Comparison of ENCODE assay signal across 7 mouse cellular contexts in genomic region chr7:24904070-24904483, GRCm38 (mm10). TPM values are rescaled to one million over a fixed set of nuclear protein-coding genes. Genes with fewer than 3 reads are reported as not detected.
A peak's percentile ranks its signal among the peaks of the same experiment; 100 is the strongest.
DNase-seq lines count a peak whose midpoint lies in the region; ATAC-seq lines count a peak whose summit lies in the region.

No protein-coding gene starts in this region.

- H3K9me3 ChIP-seq in embryonic facial prominence, embryonic 11.5 days (replicated peaks; ENCODE audit: control insufficient read depth, low read length) = no peaks in the 10 kb centered on the region
- no peaks in the 10 kb centered on the region for H3K9me3 ChIP-seq in limb, embryonic 10.5 days (replicated peaks)
- no peaks in the 10 kb centered on the region for H3K9me3 ChIP-seq in midbrain, embryonic 13.5 days

- H3K27me3 ChIP-seq in embryonic facial prominence, embryonic 11.5 days (ENCODE audit: control insufficient read depth, insufficient read depth, low read length) = no peaks in the 10 kb centered on the region
- H3K27me3 ChIP-seq in limb, embryonic 10.5 days (ENCODE audit: low read depth, poor library complexity, severe bottlenecking) = no peaks in the 10 kb centered on the region
- H3K27me3 ChIP-seq in midbrain, embryonic 13.5 days = no peaks in the 10 kb centered on the region

- DNase-seq in adrenal gland, postnatal 14 days = peak; percentile 99
- DNase-seq in embryonic facial prominence, embryonic 11.5 days (ENCODE audit: low spot score) = peak; percentile 98
- DNase-seq in kidney, adult 11 months = peak; percentile 99
- DNase-seq in limb, embryonic 10.5 days (ENCODE audit: low spot score) = peak; percentile 95
- peak; percentile 93 for DNase-seq in spleen, adult 12 weeks (ENCODE audit: low spot score)

- H3K9ac ChIP-seq in embryonic facial prominence, embryonic 11.5 days (replicated peaks; ENCODE audit: low read length) = peak overlapping the region; percentile 73
- peak overlapping the region; percentile 75 for H3K9ac ChIP-seq in midbrain, embryonic 13.5 days (replicated peaks)

- peaks cover 7% of the 10 kb centered on the region; the same call in 1 of the 2 replicates for H3K4me1 ChIP-seq in embryonic facial prominence, embryonic 11.5 days (ENCODE audit: control insufficient read depth, insufficient read depth, low read length)
- H3K4me1 ChIP-seq in limb, embryonic 10.5 days = peaks cover 56% of the 10 kb centered on the region
- H3K4me1 ChIP-seq in midbrain, embryonic 13.5 days (replicated peaks) = peaks cover 42% of the 10 kb centered on the region

- peak overlapping the region; percentile 68 for H3K4me2 ChIP-seq in embryonic facial prominence, embryonic 11.5 days (ENCODE audit: low read depth, low read length)
- H3K4me2 ChIP-seq in midbrain, embryonic 13.5 days (replicated peaks) = peak overlapping the region; percentile 82

- WGBS in embryonic facial prominence, embryonic 11.5 days = under 1% methylated on average over 27 of the region's 30 CpGs
- WGBS in limb, embryonic 10.5 days = under 1% methylated on average over 30 of the region's 30 CpGs
- under 1% methylated on average over 30 of the region's 30 CpGs for WGBS in midbrain, embryonic 13.5 days

- H3K36me3 ChIP-seq in embryonic facial prominence, embryonic 11.5 days (replicated peaks; ENCODE audit: control insufficient read depth, insufficient read depth, low read depth, low read length) = no peaks in the 10 kb centered on the region
- peaks cover 10% of the 10 kb centered on the region for H3K36me3 ChIP-seq in limb, embryonic 10.5 days
- peaks cover 13% of the 10 kb centered on the region for H3K36me3 ChIP-seq in midbrain, embryonic 13.5 days

- ATAC-seq in embryonic facial prominence, embryonic 11.5 days (replicated peaks; ENCODE audit: insufficient number of reproducible peaks, low FRiP score, low TSS enrichment, low read depth) = peak; percentile 96
- peak; percentile 80 for ATAC-seq in granulocyte monocyte progenitor cell, adult 5-6 weeks (replicated peaks; ENCODE audit: poor library complexity, severe bottlenecking)
- peak; percentile 97 for ATAC-seq in midbrain, embryonic 13.5 days

- H3K4me3 ChIP-seq in embryonic facial prominence, embryonic 11.5 days (ENCODE audit: low read depth, low read length) = peak overlapping the region; percentile 52
- H3K4me3 ChIP-seq in limb, embryonic 10.5 days = peak overlapping the region; percentile 80
- peak overlapping the region; percentile 68 for H3K4me3 ChIP-seq in midbrain, embryonic 13.5 days (replicated peaks)

- H3K27ac ChIP-seq in embryonic facial prominence, embryonic 11.5 days (replicated peaks; ENCODE audit: low read depth, low read length) = peak overlapping the region; percentile 29
- H3K27ac ChIP-seq in limb, embryonic 10.5 days = peak overlapping the region; percentile 80
- peak overlapping the region; percentile 83 for H3K27ac ChIP-seq in midbrain, embryonic 13.5 days

RNA-seq across cellular contexts. Expression of gene Arhgef1, which starts 1.4 kb away (rescaled TPM):
- total RNA-seq in adrenal gland, postnatal 14 days (2021) = 94.9 and 164 TPM in 2 replicates
- polyA plus RNA-seq in embryonic facial prominence, embryonic 11.5 days (2014; fragmentation: Nextera tagmentation; extraction: Ambion mirVana) = 43.0 and 47.1 TPM in 2 replicates
- 81.5 and 141 TPM in 2 replicates for total RNA-seq in granulocyte monocyte progenitor cell, adult 5-6 weeks (2014; fragmentation: Nextera tagmentation)
- total RNA-seq in granulocyte monocyte progenitor cell, adult 5-6 weeks (2017) = 36.5 and 50.2 TPM in 2 replicates
- 77.1 and 100 TPM in 2 replicates for polyA plus RNA-seq in limb, embryonic 10.5 days (2016; fragmentation: Nextera tagmentation; extraction: Ambion mirVana)
- 46.7 and 59.2 TPM in 2 replicates for polyA plus RNA-seq in midbrain, embryonic 13.5 days (2015; fragmentation: Nextera tagmentation; extraction: Ambion mirVana)

RNA-seq across cellular contexts. Expression of gene Cd79a, which starts 6.9 kb away (rescaled TPM):
- 6.0 and 35.0 TPM in 2 replicates for total RNA-seq in adrenal gland, postnatal 14 days (2021)
- polyA plus RNA-seq in embryonic facial prominence, embryonic 11.5 days (2014; fragmentation: Nextera tagmentation; extraction: Ambion mirVana) = 0.20 and 0.28 TPM in 2 replicates
- total RNA-seq in granulocyte monocyte progenitor cell, adult 5-6 weeks (2014; fragmentation: Nextera tagmentation) = not detected in 2 replicates
- total RNA-seq in granulocyte monocyte progenitor cell, adult 5-6 weeks (2017) = not detected in 2 replicates
- 0.31 and 0.36 TPM in 2 replicates for polyA plus RNA-seq in limb, embryonic 10.5 days (2016; fragmentation: Nextera tagmentation; extraction: Ambion mirVana)
- 0.35 and 0.40 TPM in 2 replicates for polyA plus RNA-seq in midbrain, embryonic 13.5 days (2015; fragmentation: Nextera tagmentation; extraction: Ambion mirVana)

RNA-seq across cellular contexts. Expression of gene Rps19, which starts 19.9 kb away (rescaled TPM):
- 750 and 933 TPM in 2 replicates for total RNA-seq in adrenal gland, postnatal 14 days (2021)
- polyA plus RNA-seq in embryonic facial prominence, embryonic 11.5 days (2014; fragmentation: Nextera tagmentation; extraction: Ambion mirVana) = 2,121 and 2,269 TPM in 2 replicates
- total RNA-seq in granulocyte monocyte progenitor cell, adult 5-6 weeks (2014; fragmentation: Nextera tagmentation) = 4,360 and 4,453 TPM in 2 replicates
- total RNA-seq in granulocyte monocyte progenitor cell, adult 5-6 weeks (2017) = 1,417 and 1,663 TPM in 2 replicates
- 2,143 and 2,281 TPM in 2 replicates for polyA plus RNA-seq in limb, embryonic 10.5 days (2016; fragmentation: Nextera tagmentation; extraction: Ambion mirVana)
- 1,308 and 1,443 TPM in 2 replicates for polyA plus RNA-seq in midbrain, embryonic 13.5 days (2015; fragmentation: Nextera tagmentation; extraction: Ambion mirVana)

RNA-seq across cellular contexts. Expression of gene Dmrtc2, which starts 34.2 kb away (rescaled TPM):
- total RNA-seq in adrenal gland, postnatal 14 days (2021) = not detected in 2 replicates
- polyA plus RNA-seq in embryonic facial prominence, embryonic 11.5 days (2014; fragmentation: Nextera tagmentation; extraction: Ambion mirVana) = not detected in 2 replicates
- not detected in 2 replicates for total RNA-seq in granulocyte monocyte progenitor cell, adult 5-6 weeks (2014; fragmentation: Nextera tagmentation)
- total RNA-seq in granulocyte monocyte progenitor cell, adult 5-6 weeks (2017) = not detected in 2 replicates
- polyA plus RNA-seq in limb, embryonic 10.5 days (2016; fragmentation: Nextera tagmentation; extraction: Ambion mirVana) = not detected in 2 replicates
- not detected in 2 replicates for polyA plus RNA-seq in midbrain, embryonic 13.5 days (2015; fragmentation: Nextera tagmentation; extraction: Ambion mirVana)

RNA-seq across cellular contexts. Expression of gene Lypd4, which starts 34.3 kb away (rescaled TPM):
- not detected in 2 replicates for total RNA-seq in adrenal gland, postnatal 14 days (2021)
- polyA plus RNA-seq in embryonic facial prominence, embryonic 11.5 days (2014; fragmentation: Nextera tagmentation; extraction: Ambion mirVana) = not detected in 2 replicates
- total RNA-seq in granulocyte monocyte progenitor cell, adult 5-6 weeks (2014; fragmentation: Nextera tagmentation) = not detected in 2 replicates
- not detected in 2 replicates for total RNA-seq in granulocyte monocyte progenitor cell, adult 5-6 weeks (2017)
- polyA plus RNA-seq in limb, embryonic 10.5 days (2016; fragmentation: Nextera tagmentation; extraction: Ambion mirVana) = not detected in 2 replicates
- not detected in 2 replicates for polyA plus RNA-seq in midbrain, embryonic 13.5 days (2015; fragmentation: Nextera tagmentation; extraction: Ambion mirVana)

Comparison
In these comparisons a context has a peak if more than half of its experiments do, and no peak if none do; other contexts are left out.
1. Peak in every context shown above with its lines: DNase-seq, ATAC-seq, H3K4me3 ChIP-seq and H3K27ac ChIP-seq.
2. H3K27ac ChIP-seq: peak in every context shown above with its lines; median percentile 83 in midbrain, embryonic 13.5 days; 80 in limb, embryonic 10.5 days; 29 in embryonic facial prominence, embryonic 11.5 days.